Mouse (Mus musculus) E14TG2a.4 (cell line): ENCODE measurements around the gene Tns4.

Experiments used
- CTCF ChIP-seq: conservative IDR thresholded peaks from 2 replicates; pipeline ENCODE4 v1.5.1; 2014; ENCODE audit warnings: low read length
- NANOG ChIP-seq: IDR thresholded peaks from 2 replicates; pipeline ENCODE4 v1.6.1; 2014; ENCODE audit warnings: borderline replicate concordance, low read length, mixed read lengths
- POU5F1 ChIP-seq: IDR thresholded peaks from 2 replicates; pipeline ENCODE4 v1.6.1; 2014; ENCODE audit warnings: low read length, borderline replicate concordance

DNA sequence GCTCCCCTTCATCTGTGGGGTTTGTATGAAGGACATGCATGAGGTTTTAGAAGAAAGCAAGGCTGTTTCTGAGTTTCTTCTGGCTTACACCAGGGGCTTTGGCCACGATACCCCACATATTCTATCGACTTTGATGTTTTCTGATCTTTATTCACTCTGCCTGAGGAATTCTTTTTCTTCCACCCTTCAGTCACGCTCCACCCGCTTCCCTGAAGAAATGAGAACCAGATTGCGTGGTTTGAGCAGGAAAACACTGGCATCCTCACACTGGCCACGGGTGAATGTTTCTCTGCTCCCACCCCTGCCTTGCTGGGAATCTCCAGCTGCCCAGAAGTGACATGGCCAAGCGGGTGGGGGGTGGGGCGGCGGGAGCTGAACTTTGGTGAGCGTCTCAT, 35.5 kb upstream of the Tns4 start:
- TF ChIP-seq CTCF, result no peak
- TF ChIP-seq POU5F1, result no peak
- TF ChIP-seq NANOG, result no peak
